Mouse (Mus musculus) duodenum, adult 2 months (tissue): Measurements from ENCODE around the gene Slc12a1. TPM values are rescaled to one million over a fixed set of nuclear protein-coding genes. Genes with fewer than 3 reads are reported as not detected.

ENCODE experiments used
- polyA plus RNA-seq: library from polyadenylated mRNA; depleted of rRNA; stranded (reverse); fragments of >200 nt; gene quantifications from 2 replicates; pipeline ENCODE4 v1.2.3, GENCODE M21; 2012; ENCODE audit warnings: low replicate concordance; rRNA removed

Gene Slc12a1
- polyA plus RNA-seq: not detected in 2 replicates

GRCm38 (mm10) chr2:125152388-125152787 lies at the start of gene Slc12a1:
Slc12a1 (plus strand) TSS chr2:125152505.

GRCm38 (mm10) chr2:125123477-125123852 lies 28.8 kb upstream of the Slc12a1 start, which contains the start of gene Myef2:
Myef2 (minus strand) TSS chr2:125123661.

GRCm38 (mm10) chr2:125135903-125136811 lies 16.1 kb upstream of the Slc12a1 start, which contains the start of gene Ctxn2:
Ctxn2 (plus strand) TSS chr2:125136692.

GRCm38 (mm10) chr2:125247108-125247961 lies 95.0 kb downstream of the Slc12a1 start, which contains the start of gene Dut:
Dut (plus strand) TSS chr2:125247190.

Other genes with a start within 250 kb of the Slc12a1 start
- 0.13 and 0.18 TPM in 2 replicates for gene Slc24a5, start 84.4 kb upstream of the Slc12a1 start, polyA plus RNA-seq
- gene Myef2, start 28.8 kb upstream of the Slc12a1 start, polyA plus RNA-seq: 1.6 and 4.7 TPM in 2 replicates
- gene Ctxn2, start 15.8 kb upstream of the Slc12a1 start, polyA plus RNA-seq: not detected in 2 replicates
- gene Dut, start 94.7 kb downstream of the Slc12a1 start, polyA plus RNA-seq: 17.0 and 24.4 TPM in 2 replicates